Mouse (Mus musculus): ENCODE results near the gene Rora.

DNA sequence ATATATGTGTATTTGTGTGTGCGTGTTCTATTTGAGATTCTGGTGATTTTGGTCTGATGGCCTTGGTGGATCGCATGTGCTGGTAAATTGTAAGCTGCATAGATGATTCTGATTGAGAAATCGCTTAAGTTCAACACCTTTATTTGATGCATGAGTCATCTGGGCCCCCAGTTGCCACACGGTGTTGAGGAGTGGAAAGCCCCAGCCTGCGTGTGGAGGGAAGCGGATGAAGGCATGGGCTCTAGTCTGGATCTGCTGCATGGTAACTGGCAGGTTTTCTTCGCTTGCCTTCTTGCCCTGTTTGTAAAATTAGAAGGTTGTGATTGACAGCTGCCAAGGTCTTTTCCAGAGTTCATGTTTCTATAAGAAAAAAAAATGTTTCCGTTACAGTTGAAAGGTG is 646.7 kb downstream of the Rora start:
- no peak for TF ChIP-seq CTCF (IDR thresholded peaks at IDR 0.05; ENCODE audit: low read depth, low read length)
- no peak for TF ChIP-seq POLR2A (IDR thresholded peaks at IDR 0.05; ENCODE audit: extremely low read depth, insufficient read depth, low read length)
